Mouse (Mus musculus): ENCODE data around the gene Sphk2.

Gene Sphk2

DNA sequence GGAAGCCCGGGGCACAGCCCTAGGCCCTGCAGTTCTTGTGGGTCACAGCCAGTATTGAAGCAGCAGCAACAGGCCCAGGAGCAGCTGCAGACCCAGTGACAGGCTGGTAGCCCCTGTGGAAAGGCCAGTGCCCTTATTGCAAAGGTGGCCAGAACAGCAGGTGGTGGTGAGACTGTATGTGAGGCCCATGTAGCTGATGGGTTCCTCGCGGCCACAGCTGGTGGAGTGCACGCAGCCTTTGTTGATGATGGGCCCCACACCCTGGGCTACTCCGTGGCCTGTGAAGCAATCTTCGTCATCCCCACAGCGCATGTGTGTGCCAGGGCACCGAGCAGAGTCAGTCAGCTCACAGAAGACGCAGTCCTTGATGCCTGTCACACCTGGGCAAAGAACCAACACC, 7.3 kb upstream of the Sphk2 start:
- in situ Hi-C loops (cut with MseI, MboI) = no loop called here

DNA sequence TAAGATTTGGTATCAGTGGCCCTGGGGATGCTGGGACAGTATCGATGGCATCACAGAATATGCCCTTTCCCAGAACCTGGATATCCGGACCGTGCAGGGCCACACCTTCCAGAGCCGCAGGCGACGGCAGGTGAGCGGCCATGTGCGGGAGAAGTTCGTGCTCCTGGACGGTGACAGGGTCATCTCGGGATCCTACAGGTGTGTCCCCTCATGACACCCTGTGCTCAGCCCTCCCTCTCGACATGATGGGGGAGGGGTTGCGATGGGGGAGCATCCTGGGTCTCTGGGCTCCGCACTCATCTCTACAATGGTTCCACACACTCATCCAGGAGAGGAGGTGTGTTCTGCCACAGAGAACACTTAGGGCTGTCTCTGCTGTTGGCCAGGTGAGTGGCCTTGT, 6.0 kb upstream of the Sphk2 start:
- in situ Hi-C loops (cut with MseI, MboI) = no loop called here

DNA sequence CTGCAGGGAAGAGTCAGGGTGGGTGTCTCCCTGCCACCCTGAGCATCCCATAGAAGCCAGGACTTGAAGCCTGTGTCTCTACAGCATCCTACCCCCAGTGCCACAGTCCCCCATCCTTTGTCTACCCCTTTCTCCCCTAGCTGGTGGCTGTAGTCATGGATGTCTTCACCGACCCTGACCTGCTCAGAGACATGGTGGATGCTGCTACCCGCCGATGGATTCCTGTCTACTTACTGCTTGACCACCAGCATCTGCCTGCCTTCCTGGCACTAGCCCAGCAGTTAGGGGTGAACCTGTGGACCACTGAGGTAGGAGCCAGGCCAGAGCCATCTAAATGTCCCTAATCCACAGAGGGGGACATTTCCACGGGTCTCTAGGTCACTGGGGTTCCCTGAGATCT, 5.5 kb upstream of the Sphk2 start:
- in situ Hi-C loops (cut with MseI, MboI) = no loop called here

DNA sequence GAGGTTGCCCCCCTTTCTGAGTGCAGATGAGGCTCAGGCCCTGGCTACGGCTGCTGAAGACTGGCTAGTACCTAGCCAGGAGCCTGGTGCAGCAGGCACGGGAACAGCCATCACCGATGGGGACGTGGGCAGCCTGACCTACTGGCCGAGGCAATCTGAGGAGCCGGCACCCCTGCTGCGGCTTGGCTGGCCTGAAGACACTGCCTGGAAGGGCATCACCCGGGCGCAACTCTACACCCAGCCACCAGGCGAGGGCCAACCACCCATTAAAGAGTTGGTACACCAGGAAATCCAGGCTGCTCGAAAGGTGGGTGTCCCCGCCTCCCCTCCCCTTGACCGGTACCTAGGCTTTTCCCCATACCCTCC, 4.5 kb upstream of the Sphk2 start:
- in situ Hi-C loops (cut with MseI, MboI) = no loop called here

DNA sequence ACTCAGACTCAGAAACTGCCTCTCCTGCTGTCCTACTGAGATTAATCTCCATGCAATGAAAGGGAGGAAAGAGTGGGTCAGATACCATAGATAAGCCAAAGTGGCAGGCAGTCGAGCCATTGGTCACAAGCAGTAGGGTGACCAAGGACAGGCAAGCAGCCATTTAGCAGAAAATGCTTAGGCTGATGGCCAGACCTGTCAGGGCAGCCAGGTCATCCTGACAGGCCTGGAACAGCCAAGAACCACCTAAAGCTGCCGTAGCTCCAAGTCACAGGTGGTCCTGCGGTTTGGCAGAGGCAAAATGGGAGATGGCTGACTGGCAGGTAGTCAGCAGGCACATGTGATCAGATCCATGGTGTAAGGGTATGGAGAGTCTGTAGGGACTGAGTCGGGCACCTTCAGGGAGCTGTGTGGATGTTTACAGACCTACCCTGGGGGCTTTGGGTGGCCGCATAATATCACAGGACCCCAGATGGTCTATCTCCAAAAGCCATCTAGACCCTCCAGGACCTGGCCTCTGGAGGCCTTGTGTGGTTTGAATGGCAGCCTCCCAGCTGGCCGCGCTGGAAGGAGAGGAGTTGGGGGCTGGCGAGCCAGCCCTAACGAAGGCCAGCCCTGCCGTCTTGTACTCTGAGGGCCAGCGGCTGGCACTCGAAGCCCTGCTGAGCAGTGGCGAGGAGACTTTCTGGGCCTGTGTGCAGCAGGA, 4.0 kb upstream of the Sphk2 start:
- in situ Hi-C loops (cut with MseI, MboI) = no loop called here

DNA sequence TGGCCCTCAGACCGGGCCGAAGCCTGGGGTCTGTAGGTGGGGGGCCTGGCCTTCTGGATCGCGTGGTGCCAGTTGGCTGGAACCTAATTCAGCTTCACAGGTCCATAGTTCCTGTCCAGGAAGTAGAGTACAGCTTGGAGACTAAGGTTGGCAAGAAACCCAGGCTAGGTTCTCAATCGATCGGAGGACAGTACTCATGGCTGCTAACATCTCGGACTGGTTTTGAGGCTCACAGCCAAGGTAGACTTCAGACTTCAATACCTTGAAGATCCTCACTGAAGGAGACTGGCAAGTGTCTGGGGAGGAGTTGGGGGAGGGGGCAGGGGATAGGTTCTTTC, 3.4 kb upstream of the Sphk2 start:
- in situ Hi-C loops (cut with MseI, MboI) = no loop called here

DNA sequence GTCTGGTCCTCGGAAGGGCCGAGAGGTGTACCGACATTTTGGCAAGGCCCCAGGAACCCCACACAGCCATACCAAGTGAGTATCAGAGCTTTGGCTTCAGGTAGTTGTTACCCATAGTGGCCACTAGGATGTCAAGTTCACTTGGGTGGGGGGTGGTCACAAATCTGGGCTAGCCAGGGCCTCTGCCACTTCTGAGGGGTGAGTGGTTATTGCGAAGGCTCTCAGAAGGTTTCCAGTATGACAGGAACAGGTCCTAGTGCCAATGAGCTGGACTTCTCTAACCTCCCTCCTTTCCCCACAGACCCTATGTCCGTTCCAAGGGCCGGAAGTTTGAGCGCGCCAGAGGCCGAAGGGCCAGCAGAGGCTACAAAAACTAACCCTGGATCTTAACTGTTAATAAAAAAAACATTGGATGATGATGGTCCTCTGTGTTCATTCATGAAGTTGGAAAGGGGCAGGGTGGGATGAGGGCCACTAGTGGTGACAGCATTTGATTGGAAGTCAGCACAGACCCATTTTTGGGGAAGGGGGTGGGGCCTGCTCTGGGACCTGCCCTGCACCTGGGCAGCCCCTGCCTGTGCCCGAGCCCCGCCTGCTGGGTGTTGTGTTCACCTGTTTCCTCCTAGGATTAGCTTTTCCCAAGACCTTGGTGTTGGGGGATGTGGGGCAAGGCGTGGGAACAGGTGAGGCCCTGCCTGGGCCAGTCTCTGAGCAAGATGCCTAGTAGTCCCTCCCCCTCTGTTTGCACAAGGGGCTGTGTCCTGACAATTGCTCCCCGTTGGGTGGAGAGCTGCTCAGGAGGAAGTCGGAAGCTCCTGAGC, 2.8 kb upstream of the Sphk2 start, which contains the start of gene Fam83e:
Gene Fam83e, plus strand, starts transcription at position 800 of the 821 bp plus-strand sequence.
- in situ Hi-C loops (cut with MseI, MboI) = no loop called here

DNA sequence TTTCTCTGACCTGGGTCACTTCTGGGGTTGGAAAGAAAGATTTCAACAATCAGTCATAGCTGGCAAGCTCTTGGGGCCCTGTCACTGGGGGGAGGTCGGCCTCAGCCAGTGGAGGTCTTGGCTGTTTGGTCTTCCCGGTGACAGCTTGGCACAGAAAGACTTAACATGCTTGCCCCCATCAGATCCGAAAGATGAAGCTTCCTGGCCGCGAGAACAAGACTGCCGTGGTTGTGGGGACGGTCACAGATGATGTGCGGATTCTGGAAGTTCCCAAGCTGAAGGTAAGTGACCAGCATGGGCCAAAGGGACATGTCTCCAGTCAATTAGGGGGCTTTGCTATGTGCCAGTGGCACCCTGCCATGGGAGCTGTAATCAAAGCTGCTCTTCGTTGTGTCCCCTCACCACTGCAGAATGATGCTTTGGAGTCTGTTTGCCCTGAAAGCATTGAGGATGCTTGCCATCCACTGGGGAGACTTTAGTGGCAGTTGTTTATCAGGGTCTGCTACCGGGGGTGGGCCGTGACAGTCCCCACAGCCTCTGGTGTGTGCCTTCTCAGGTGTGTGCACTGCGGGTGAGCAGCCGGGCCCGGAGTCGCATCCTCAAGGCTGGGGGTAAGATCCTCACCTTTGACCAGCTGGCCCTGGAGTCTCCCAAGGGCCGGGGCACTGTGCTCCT, 2.1 kb upstream of the Sphk2 start:
- in situ Hi-C loops (cut with MseI, MboI) = no loop called here

DNA sequence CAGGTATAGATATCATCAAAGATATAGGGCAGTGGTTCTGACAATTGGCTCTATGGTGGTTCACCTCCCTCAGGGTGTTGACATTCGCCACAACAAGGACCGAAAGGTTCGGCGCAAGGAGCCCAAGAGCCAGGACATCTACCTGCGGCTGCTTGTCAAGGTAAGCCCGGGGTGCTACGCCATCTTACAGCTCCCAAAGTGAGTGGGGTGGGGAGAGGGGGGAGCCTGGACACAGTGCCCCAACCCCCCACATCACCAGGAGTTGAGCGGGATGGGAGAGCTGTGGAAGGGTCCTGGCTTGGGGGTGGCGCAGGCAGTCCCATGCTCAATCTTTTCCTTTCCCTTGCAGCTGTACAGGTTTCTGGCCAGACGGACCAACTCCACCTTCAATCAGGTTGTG, 1.4 kb upstream of the Sphk2 start:
- in situ Hi-C loops (cut with MseI, MboI) = no loop called here

DNA sequence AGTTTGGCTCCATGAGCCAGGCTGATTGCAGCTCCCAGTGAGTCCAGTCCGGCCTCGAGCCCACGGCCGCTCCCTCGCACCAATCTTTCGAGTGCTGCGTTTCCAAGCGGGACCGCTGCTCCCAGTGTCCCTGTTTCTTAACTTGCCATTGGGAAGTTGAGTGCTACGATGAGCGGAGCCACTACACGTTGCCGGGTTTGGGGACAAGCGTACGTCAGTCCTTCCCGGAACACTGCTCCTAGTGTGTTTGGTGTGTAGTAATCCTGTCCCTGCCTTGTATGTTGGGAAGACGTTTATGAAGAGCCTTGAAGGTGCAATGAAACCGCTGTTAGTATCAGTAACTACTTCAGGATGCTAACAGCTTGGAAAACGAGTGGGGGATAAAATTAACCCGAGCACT, 529 bp upstream of the Sphk2 start:
- in situ Hi-C loops (cut with MseI, MboI) = no loop called here

DNA sequence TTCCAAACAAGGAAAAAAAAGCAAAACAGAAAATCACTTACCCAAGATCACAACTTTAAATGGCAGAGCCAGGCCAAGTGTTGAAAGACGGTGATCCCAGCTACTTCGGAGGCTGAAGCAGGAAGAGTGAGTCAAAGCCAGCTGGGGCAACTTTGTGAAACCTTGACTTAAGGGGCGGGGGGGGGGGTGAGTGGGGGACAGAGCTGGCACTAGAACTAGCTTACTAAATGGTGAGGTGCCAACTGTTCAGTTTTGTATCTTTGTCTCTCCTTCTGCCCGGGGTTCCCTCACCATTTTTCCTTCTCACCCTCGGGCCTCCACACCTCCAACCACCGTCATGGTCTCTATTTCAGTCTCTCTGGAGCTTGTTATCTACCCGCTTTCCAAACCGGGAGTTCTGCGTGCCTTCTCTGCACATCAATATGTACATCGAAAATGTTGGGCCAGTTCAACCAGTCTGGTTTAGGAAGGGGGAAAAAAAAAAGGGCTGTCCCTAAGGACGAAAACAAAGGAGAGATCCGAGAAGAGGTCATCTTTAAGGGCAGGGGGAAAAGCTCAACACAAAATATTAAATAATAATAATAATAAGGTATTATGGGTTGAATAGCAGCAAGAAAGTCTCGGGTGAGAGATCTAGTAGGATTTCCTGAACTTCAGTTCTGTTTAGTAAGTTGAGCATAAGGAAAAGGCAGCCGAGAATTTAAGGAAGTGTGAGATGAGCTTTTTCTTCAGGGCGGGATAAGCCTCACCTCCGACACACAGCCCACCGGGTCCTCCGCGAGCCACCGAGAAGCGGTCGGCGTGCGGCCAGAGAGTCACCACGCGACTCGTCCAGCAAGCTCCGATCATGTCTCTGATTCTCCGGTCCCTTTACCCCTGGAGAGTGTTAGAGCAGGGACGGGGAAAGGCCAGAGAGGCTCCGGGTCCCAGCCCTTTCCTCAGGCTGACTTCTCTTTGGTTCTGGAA, 567 bp downstream of the Sphk2 start:
- in situ Hi-C loops (cut with MseI, MboI) = no loop called here

DNA sequence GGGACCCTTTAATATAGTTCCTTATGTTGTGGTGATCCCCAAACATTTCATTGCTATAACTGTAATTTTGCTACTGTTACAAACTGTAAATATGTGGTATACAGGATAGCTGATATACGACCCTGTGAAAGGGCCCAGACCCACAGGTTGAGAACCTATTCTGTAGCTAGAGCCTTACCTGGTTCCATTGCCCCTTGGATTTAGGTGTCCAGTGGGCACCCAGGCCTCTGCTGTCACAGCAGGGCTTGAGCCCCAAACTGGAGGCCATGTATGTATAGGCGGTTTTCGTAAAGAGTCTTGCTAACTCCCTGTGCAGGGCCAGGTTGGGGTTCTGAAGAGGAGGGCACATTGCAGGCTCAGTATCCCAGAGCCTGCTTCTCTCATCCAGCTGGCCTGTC, 1.3 kb downstream of the Sphk2 start:
- in situ Hi-C loops (cut with MseI, MboI) = no loop called here

DNA sequence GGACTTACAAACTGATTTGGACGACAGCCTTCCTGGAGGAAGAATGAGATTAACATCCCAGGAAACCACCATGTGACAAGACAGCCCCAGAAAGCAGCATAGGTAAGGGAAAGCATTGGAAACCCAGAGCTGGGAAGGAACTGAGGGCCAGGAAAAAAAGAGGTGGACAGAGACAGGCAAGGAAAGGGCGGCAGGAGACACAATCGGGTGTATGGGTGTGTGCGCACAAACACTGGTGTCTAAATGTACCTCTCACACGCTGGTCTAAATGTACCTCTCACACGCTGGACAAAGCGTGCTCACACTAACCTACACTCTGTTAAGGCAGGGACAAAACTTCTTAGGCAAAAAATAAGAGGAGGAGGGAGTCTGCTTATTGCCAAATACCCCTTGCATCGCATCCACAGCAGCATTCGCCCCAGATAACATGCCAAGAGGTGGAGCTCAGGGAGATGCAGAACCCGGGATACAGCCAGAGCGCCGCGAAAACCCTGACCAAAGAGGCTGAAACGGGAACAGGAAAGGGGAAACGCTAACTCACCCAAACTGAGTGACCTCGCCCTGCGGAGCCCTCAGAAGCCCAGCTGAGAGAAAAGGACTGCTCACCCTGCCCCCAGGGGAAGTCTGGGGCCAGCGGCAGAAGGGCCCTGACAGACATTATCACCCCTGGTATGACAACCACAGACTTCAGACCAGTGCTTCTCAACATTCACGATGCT, 1.9 kb downstream of the Sphk2 start:
- in situ Hi-C loops (cut with MseI, MboI) = no loop called here

DNA sequence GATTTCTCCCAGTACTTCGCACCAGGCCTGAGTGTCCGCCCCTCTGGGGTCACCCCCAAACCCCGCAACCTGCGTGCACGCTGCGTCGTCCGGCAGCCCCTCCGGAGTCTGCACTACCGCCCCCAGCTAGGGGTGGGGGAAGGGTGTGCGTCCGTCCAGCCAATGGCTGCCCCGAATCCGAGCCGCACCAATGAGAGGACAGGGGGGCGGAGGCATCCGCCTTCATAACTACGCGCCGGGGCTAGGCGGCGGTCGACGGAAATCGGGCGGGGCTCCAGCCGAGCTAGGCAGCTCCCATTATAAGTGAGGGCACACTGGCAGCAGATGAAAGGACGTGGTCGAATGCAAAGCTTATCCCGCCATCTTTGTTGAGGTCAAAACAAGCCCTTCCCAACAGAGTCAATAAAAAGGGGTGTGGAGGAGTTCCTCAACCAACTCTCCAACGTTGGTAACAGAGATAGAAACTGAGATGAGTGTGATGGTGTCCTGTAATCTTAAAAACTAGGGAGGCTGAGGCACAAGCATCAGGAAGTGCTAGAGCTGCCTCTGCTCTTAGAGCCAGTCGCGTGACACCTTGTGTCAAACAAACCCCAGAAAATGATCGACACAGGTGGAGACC, 2.6 kb downstream of the Sphk2 start, which contains the start of gene Rpl18:
Gene Rpl18, plus strand, starts transcription at position 368 of the 619 bp plus-strand sequence.
- in situ Hi-C loops (cut with MseI, MboI) = no loop called here

DNA sequence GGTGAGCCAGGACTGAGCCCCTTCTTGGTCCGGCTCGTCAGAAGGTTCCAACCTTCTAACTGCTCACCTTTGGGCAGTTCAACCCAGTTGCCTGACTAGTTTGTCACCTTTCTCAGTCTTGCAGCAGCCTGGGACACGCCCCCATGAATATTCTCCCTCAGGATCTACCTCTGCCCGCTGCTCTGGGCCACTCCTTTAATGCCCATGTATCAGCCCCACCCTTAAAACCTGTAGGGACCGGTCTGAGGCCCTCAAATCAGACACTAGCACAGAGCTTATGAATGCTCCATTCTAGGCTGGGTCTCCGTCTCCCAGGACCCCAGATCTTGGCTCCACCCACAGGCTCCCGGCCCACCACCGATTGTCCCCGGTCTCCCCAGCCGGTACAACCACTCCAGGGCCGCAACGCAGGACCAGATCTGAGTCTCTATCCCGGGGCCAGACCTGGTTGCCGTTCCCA, 3.1 kb downstream of the Sphk2 start:
- in situ Hi-C loops (cut with MseI, MboI) = no loop called here

DNA sequence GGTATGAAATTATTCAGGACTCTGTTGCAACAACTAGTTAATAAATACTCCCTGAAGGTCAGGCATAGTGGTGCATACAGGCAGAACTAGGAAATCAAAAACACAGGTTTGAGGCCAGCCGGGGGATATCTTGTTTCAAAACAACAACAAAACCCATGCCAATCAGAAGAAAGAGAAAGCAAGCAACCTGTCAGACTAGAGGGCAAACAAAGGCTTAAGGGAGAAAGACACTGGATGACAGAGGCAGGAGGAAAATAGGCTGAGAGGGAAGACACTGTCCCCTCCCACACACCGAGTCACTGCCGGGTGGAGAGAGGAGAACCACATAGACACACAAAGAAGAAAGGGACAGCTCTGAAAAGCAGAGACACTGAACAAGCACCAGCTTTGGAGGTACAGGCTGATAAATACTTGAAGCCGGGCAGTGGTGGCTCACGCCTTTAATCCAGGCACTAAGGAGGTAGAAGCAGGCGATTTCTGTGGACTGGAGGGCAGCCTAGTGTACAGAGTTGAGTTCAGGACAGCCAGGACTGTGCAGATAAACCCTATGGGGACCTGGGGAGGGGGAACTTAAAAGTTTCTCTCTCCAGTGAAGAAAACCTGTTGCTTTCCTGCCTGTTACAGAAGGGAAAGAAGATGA, 3.8 kb downstream of the Sphk2 start:
- in situ Hi-C loops (cut with MseI, MboI) = no loop called here

DNA sequence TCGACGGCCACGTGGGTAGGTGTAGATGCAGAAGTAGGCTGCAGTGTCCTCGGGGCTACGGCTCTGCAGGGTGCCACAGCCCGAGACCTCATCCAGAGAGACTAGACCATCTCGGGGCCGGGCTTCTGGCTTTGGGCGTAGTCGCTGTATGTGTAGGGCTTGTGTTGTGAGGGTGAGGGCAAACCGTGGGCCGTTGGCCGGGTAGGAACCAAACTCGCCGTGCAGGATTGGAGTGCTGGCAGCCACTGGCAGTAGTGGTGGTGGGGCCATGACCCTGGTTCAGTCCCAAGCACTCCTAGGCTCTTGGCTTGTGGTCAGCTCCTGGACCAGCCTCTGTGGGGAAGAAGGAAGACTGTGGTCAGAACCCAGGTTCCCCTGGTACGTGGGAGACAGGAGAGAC, 4.4 kb downstream of the Sphk2 start:
- in situ Hi-C loops (cut with MseI, MboI) = no loop called here

DNA sequence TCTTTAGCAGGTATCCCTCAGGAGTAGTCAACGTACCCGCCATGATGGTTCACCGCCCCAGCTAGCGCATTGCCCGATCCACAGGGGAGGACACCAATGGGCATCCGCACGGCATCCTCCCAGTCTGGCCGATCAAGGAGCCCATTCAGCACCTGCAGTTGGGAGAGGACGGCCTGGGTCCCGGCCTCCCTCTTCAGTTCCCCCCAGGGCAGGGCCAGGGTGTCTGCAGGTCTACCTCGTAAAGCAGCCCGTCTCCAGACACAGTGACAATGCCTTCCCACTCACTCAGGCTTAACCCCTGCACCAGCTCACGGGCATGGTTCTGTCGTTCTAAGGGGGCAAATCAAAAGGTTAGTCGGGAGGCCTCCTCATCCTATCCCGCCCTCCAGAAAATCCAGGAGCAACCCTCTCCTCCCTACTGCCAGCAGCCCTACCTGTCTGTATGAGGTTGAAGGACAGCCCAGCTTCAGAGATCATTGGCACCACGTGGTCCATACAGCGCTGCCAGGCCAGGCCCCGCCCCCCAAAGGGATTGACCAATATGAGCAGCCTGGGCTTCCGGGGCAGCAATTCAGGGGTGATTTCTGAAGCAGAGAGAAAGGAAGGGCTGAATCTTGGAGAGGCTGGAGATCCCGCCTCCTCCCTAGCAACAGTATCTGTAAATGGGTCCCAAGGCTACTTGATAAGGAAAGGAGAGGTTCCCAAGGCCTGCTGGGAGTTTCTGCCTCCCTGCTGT, 5.6 kb downstream of the Sphk2 start:
- in situ Hi-C loops (cut with MseI, MboI) = no loop called here

DNA sequence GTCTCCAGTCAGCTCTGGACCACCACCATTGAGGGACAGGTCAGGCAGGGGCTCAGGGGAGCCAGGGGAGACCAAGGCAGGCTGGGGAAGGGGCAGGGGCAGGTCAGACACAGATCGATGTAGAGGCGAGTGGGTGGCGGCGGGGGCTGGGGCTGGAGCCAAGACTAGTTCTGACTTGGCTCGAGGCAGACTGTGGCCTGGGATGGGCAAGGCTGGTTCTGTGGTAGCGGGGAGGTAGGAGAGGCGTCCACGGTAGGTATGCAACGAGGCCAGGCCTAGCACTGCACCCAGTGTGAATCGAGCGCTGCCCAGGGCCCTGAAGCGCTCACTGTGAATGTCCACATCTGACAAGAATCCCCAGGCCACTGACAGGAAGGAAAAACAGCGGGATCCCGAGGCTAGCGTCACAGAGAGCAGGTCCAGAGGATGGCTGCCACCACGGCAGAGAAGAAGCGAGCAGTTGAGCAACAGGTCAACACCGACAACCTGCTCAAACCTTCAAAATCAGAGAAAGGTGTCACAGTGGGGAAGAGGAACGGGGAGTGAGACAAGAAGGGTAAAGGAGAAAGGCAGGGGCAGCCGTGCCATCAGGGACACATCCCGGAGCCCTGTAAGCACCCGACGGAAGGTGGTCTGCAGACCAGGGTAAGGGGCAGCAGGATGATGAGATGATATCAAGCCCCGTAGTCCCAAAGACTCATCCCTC, 6.3 kb downstream of the Sphk2 start:
- in situ Hi-C loops (cut with MseI, MboI) = no loop called here

Data from mouse trophoblast stem cell (cell line).